Mouse (Mus musculus): Measurements from ENCODE around the gene Dnaaf1. TPM values are rescaled to one million over a fixed set of nuclear protein-coding genes. Genes with fewer than 3 reads are reported as not detected.

The Dnaaf1 gene
- polyA plus RNA-seq, 1 experiment from 2014 or later: 0.28 TPM

GRCm38 (mm10) chr8:119622555-119622954 lies 47.5 kb downstream of the Dnaaf1 start:
- H3K4me3 ChIP-seq (ENCODE audit: control insufficient read depth in 1 of 2, insufficient read depth in 1 of 2, low read depth in 1 of 2, low read length in 2 of 2): no peak overlapping the region
- WGBS: 72% methylated on average over 4 of the region's 4 CpGs

DNA sequence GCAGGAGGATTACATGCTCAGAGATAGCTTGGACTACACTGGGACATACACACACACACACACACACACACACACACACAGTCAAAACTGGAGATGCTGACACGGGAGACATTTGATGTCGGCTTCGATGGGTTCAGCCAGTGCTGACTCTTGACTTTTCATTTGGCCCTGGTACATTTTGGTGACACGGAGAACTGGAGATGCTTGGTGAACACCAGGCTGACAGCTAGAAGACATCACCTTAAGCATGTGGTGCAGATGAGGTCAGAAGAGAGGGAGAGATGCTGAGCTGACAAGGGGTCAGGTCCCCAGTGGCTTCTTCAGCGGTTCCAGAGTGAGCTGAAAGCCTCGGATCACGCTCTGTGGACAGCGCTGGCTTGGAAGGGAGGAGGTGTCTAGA lies 48.0 kb downstream of the Dnaaf1 start:
- ATAC-seq (ENCODE audit: insufficient number of reproducible peaks, insufficient read depth, low FRiP score, low read depth): no peak

More at GRCm38 (mm10) chr8:119622555-119622954, 47.5 kb downstream of the Dnaaf1 start:
- H3K4me2 ChIP-seq (ENCODE audit: low read length): no peak overlapping the region
- H3K9ac ChIP-seq (ENCODE audit: low read length): no peak overlapping the region
- H3K27ac ChIP-seq (replicated peaks in 1 of 2; ENCODE audit: control insufficient read depth in 1 of 2, insufficient read depth in 1 of 2, low read depth in 2 of 2, low read length in 2 of 2): no peak overlapping the region
- H3K27me3 ChIP-seq (ENCODE audit: control insufficient read depth, insufficient read depth, low read length): 0 out of 2 replicates have a peak, but pooled peaks cover 5% of the 10 kb centered on the region
- H3K36me3 ChIP-seq (ENCODE audit: control insufficient read depth, insufficient read depth, low read length): no peaks in the 10 kb centered on the region
- peaks cover 7% of the 10 kb centered on the region in 2 experiments; a peak in 3 of 4 replicates for H3K4me1 ChIP-seq (ENCODE audit: control insufficient read depth in 2 of 2, insufficient read depth in 2 of 2, low read length in 2 of 2)
- no peak for ATAC-seq (ENCODE audit: insufficient number of reproducible peaks, insufficient read depth, low FRiP score, low read depth)
- H3K9me3 ChIP-seq (ENCODE audit: control insufficient read depth, low read length): no peaks in the 10 kb centered on the region

DNA sequence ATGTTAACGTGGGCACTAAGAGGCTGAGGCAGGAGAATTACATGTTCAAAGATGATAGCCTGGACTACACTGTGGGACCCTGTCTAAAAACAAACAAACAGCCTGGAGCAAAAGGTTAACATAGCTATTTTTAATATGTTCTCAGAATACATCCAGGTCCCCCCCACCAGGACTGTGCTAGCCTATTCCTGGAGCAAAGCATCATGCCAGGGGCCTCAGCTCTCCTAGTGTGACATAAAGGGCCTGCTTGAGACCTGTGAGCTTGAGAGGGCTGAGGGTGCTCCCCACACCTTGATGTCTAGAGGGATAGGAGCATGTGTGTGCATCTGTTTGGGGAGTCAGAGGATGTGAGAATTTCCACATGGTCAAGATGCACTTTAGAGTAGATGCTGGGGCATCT lies 48.7 kb downstream of the Dnaaf1 start:
- no peak overlapping the region for H3K9ac ChIP-seq (ENCODE audit: low read length)
- no peak overlapping the region for H3K27ac ChIP-seq (replicated peaks in 1 of 2; ENCODE audit: control insufficient read depth in 1 of 2, insufficient read depth in 1 of 2, low read depth in 2 of 2, low read length in 2 of 2)
- no peaks in the 10 kb centered on the region for H3K9me3 ChIP-seq (ENCODE audit: control insufficient read depth, low read length)
- H3K27me3 ChIP-seq (ENCODE audit: control insufficient read depth, insufficient read depth, low read length): 0 out of 2 replicates have a peak, but pooled peaks cover 5% of the 10 kb centered on the region
- 64% methylated on average over 1 of the region's 1 CpGs for WGBS
- ATAC-seq (ENCODE audit: insufficient number of reproducible peaks, insufficient read depth, low FRiP score, low read depth): no peak
- H3K4me3 ChIP-seq (ENCODE audit: control insufficient read depth in 1 of 2, insufficient read depth in 1 of 2, low read depth in 1 of 2, low read length in 2 of 2): no peak overlapping the region
- peaks cover 8 to 9% of the 10 kb centered on the region in 2 experiments; a peak in 3 of 4 replicates for H3K4me1 ChIP-seq (ENCODE audit: control insufficient read depth in 2 of 2, insufficient read depth in 2 of 2, low read length in 2 of 2)
- no peaks in the 10 kb centered on the region for H3K36me3 ChIP-seq (ENCODE audit: control insufficient read depth, insufficient read depth, low read length)
- H3K4me2 ChIP-seq (ENCODE audit: low read length): no peak overlapping the region

More for the DNA sequence above, 48.0 kb downstream of the Dnaaf1 start:
- Histone ChIP-seq H3K4me1 (ENCODE audit: control insufficient read depth in 2 of 2, insufficient read depth in 2 of 2, low read length in 2 of 2) (peaks cover 8 to 9% of the 10 kb centered on the region in 2 experiments; a peak in 3 of 4 replicates), H3K27me3 (ENCODE audit: control insufficient read depth, insufficient read depth, low read length) (0 out of 2 replicates have a peak, but pooled peaks cover 5% of the 10 kb centered on the region), H3K4me2 (ENCODE audit: low read length) (no peak overlapping the region), H3K9me3 (ENCODE audit: control insufficient read depth, low read length) (no peaks in the 10 kb centered on the region), H3K9ac (ENCODE audit: low read length) (no peak overlapping the region), H3K4me3 (ENCODE audit: control insufficient read depth in 1 of 2, insufficient read depth in 1 of 2, low read depth in 1 of 2, low read length in 2 of 2) (no peak overlapping the region), H3K27ac (replicated peaks in 1 of 2; ENCODE audit: control insufficient read depth in 1 of 2, insufficient read depth in 1 of 2, low read depth in 2 of 2, low read length in 2 of 2) (no peak overlapping the region), H3K36me3 (ENCODE audit: control insufficient read depth, insufficient read depth, low read length) (no peaks in the 10 kb centered on the region)
- WGBS: 79% methylated on average over 8 of the region's 8 CpGs

GRCm38 (mm10) chr8:119624916-119625315 lies 49.9 kb downstream of the Dnaaf1 start:
- WGBS: 85% methylated on average over 7 of the region's 7 CpGs
- Histone ChIP-seq H3K27me3 (ENCODE audit: control insufficient read depth, insufficient read depth, low read length) (0 out of 2 replicates have a peak, but pooled peaks cover 5% of the 10 kb centered on the region), H3K4me1 (ENCODE audit: control insufficient read depth in 2 of 2, insufficient read depth in 2 of 2, low read length in 2 of 2) (peaks cover 8 to 9% of the 10 kb centered on the region in 2 experiments; a peak in 3 of 4 replicates), H3K36me3 (ENCODE audit: control insufficient read depth, insufficient read depth, low read length) (no peaks in the 10 kb centered on the region), H3K4me3 (ENCODE audit: control insufficient read depth in 1 of 2, insufficient read depth in 1 of 2, low read depth in 1 of 2, low read length in 2 of 2) (no peak overlapping the region), H3K9me3 (ENCODE audit: control insufficient read depth, low read length) (no peaks in the 10 kb centered on the region), H3K4me2 (ENCODE audit: low read length) (no peak overlapping the region), H3K27ac (replicated peaks in 1 of 2; ENCODE audit: control insufficient read depth in 1 of 2, insufficient read depth in 1 of 2, low read depth in 2 of 2, low read length in 2 of 2) (no peak overlapping the region), H3K9ac (ENCODE audit: low read length) (no peak overlapping the region)
- ATAC-seq (ENCODE audit: insufficient number of reproducible peaks, insufficient read depth, low FRiP score, low read depth): no peak

GRCm38 (mm10) chr8:119625788-119626187 lies 50.8 kb downstream of the Dnaaf1 start:
- Histone ChIP-seq H3K27ac (replicated peaks in 1 of 2; ENCODE audit: control insufficient read depth in 1 of 2, insufficient read depth in 1 of 2, low read depth in 2 of 2, low read length in 2 of 2) (no peak overlapping the region), H3K4me2 (ENCODE audit: low read length) (no peak overlapping the region), H3K4me1 (ENCODE audit: control insufficient read depth in 2 of 2, insufficient read depth in 2 of 2, low read length in 2 of 2) (peaks cover 5 to 8% of the 10 kb centered on the region in 2 experiments; a peak in 3 of 4 replicates), H3K27me3 (ENCODE audit: control insufficient read depth, insufficient read depth, low read length) (0 out of 2 replicates have a peak, but pooled peaks cover 5% of the 10 kb centered on the region), H3K4me3 (ENCODE audit: control insufficient read depth in 1 of 2, insufficient read depth in 1 of 2, low read depth in 1 of 2, low read length in 2 of 2) (no peak overlapping the region), H3K9ac (ENCODE audit: low read length) (no peak overlapping the region), H3K36me3 (ENCODE audit: control insufficient read depth, insufficient read depth, low read length) (no peaks in the 10 kb centered on the region), H3K9me3 (ENCODE audit: control insufficient read depth, low read length) (no peaks in the 10 kb centered on the region)
- no peak for ATAC-seq (ENCODE audit: insufficient number of reproducible peaks, insufficient read depth, low FRiP score, low read depth)
- WGBS: 70% methylated on average over 22 of the region's 22 CpGs

- Histone ChIP-seq H3K4me2 (ENCODE audit: low read length) (no peak overlapping the region), H3K27me3 (ENCODE audit: control insufficient read depth, insufficient read depth, low read length) (peaks cover 12% of the 10 kb centered on the region; the same call in 1 of the 2 replicates), H3K9me3 (ENCODE audit: control insufficient read depth, low read length) (no peaks in the 10 kb centered on the region), H3K4me3 (ENCODE audit: control insufficient read depth in 1 of 2, insufficient read depth in 1 of 2, low read depth in 1 of 2, low read length in 2 of 2) (no peak overlapping the region), H3K9ac (ENCODE audit: low read length) (no peak overlapping the region), H3K27ac (replicated peaks in 1 of 2; ENCODE audit: control insufficient read depth in 1 of 2, insufficient read depth in 1 of 2, low read depth in 2 of 2, low read length in 2 of 2) (no peak overlapping the region), H3K4me1 (ENCODE audit: control insufficient read depth in 2 of 2, insufficient read depth in 2 of 2, low read length in 2 of 2) (0 out of 4 replicates have a peak, but pooled peaks cover 2 to 5% of the 10 kb centered on the region in 2 experiments), H3K36me3 (ENCODE audit: control insufficient read depth, insufficient read depth, low read length) (no peaks in the 10 kb centered on the region)
- no peak for ATAC-seq (ENCODE audit: insufficient number of reproducible peaks, insufficient read depth, low FRiP score, low read depth)
- WGBS: 66% methylated on average over 7 of the region's 7 CpGs
These were observed 52.2 kb downstream of the Dnaaf1 start for GRCm38 (mm10) chr8:119627199-119627598.

DNA sequence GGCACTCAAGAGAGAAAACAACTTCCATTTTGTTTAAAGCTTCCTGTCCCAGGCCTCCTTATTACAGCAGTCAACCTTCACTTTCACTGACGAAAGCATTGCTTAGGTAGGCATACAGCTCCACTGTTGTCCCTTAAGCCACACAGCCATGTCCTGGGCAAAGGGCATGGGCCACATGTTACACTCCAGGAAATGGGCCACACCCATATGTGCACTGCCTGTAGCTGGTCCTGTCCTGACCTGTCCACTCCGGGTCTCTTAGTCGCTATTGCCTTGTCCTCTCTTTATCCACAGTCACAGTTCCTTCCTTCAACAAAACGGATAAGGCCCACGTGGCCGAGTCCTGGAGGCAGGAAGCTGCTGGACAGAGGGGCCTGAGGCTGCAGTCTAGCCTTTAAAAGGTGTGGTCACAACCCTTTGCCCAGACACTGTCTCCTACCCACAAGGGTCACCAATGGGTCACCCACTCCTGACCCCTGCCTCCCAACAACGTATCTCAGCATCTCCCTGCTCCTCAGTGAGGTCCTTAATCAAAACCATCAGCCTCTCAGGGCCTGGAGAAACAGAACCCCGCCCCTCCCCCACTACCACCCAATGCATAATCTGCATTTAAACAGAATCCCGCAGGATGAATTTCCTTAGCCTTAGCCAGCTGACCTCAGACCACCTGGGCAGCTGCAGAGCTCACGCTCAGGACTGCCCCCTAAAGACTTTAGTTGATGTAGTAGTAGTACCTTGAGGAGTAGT lies 52.8 kb downstream of the Dnaaf1 start:
- H3K27ac ChIP-seq (replicated peaks in 1 of 2; ENCODE audit: control insufficient read depth in 1 of 2, insufficient read depth in 1 of 2, low read depth in 2 of 2, low read length in 2 of 2): no peak overlapping the region
- H3K4me2 ChIP-seq (ENCODE audit: low read length): no peak overlapping the region
- H3K9ac ChIP-seq (ENCODE audit: low read length): no peak overlapping the region
- no peak for ATAC-seq (ENCODE audit: insufficient number of reproducible peaks, insufficient read depth, low FRiP score, low read depth)
- WGBS: 37% methylated on average over 10 of the region's 10 CpGs
- no peak overlapping the region for H3K4me3 ChIP-seq (ENCODE audit: control insufficient read depth in 1 of 2, insufficient read depth in 1 of 2, low read depth in 1 of 2, low read length in 2 of 2)
- H3K9me3 ChIP-seq (ENCODE audit: control insufficient read depth, low read length): no peaks in the 10 kb centered on the region
- H3K27me3 ChIP-seq (ENCODE audit: control insufficient read depth, insufficient read depth, low read length): peaks cover 14% of the 10 kb centered on the region; the same call in 1 of the 2 replicates
- H3K36me3 ChIP-seq (ENCODE audit: control insufficient read depth, insufficient read depth, low read length): no peaks in the 10 kb centered on the region
- H3K4me1 ChIP-seq (ENCODE audit: control insufficient read depth in 2 of 2, insufficient read depth in 2 of 2, low read length in 2 of 2): 0 out of 4 replicates have a peak, but pooled peaks cover 2 to 5% of the 10 kb centered on the region in 2 experiments

Measured in heart, embryonic 14.5 days (tissue).